Mouse (Mus musculus) forebrain, postnatal 0 days (tissue): ENCODE measurements around the gene Gm20662. TPM values are rescaled to one million over a fixed set of nuclear protein-coding genes. Genes with fewer than 3 reads are reported as not detected.
A peak's percentile ranks its signal among the peaks of the same experiment; 100 is the strongest.
"Not testable (repeated sequence)": the region's sequence is repeated elsewhere in the genome, so short reads cannot be mapped to it uniquely, and the experiment has no call there.

Source experiments
- ATAC-seq: fragments of 200-750 bp; cut with Nextera tagmentation; 2 replicates; pipeline ENCODE4 v1.8.0; 2017; ENCODE audit warnings: mild to moderate bottlenecking, moderate library complexity
- DNase-seq: peaks from one replicate; pipeline ENCODE4 v3.0.0-alpha.2; 2015
- H3K27ac ChIP-seq: fragments of 300-500 bp; sonication (generic); 2 replicates; pipeline ENCODE4 v1.5.1; 2014; ENCODE audit warnings: low read depth, mild to moderate bottlenecking, antibody characterized with exemption, low read length, moderate library complexity, mixed read lengths
- H3K27me3 ChIP-seq: fragments of 300-500 bp; sonication (generic); 2 replicates; pipeline ENCODE4 v1.6.1; 2014; ENCODE audit warnings: mild to moderate bottlenecking, low read length, mixed read lengths; ENCODE audit not compliant: insufficient read depth
- H3K36me3 ChIP-seq: fragments of 300-500 bp; sonication (generic); 2 replicates; pipeline ENCODE4 v1.6.1; 2014; ENCODE audit warnings: mild to moderate bottlenecking, moderate library complexity; ENCODE audit not compliant: insufficient read depth
- H3K4me1 ChIP-seq: fragments of 300-500 bp; sonication (generic); 2 replicates; pipeline ENCODE4 v1.6.1; 2014; ENCODE audit warnings: antibody characterized with exemption; ENCODE audit not compliant: insufficient read depth
- H3K4me2 ChIP-seq: fragments of 300-500 bp; sonication (generic); 2 replicates; pipeline ENCODE4 v1.6.1; 2014; ENCODE audit warnings: low read depth, mild to moderate bottlenecking, moderate library complexity
- H3K4me3 ChIP-seq: fragments of 300-500 bp; sonication (generic); 2 replicates; pipeline ENCODE4 v1.5.1; 2014; ENCODE audit warnings: low read depth, low read length, mixed read lengths
- H3K9ac ChIP-seq: fragments of 300-500 bp; sonication (generic); 2 replicates; pipeline ENCODE4 v1.6.1; 2014; ENCODE audit warnings: mild to moderate bottlenecking
- H3K9me3 ChIP-seq: fragments of 300-500 bp; sonication (generic); 2 replicates; pipeline ENCODE4 v1.6.1; 2016; ENCODE audit warnings: low read length
- CTCF ChIP-seq: sonication (generic); IDR thresholded peaks from 2 replicates; pipeline ENCODE4 v1.5.1; 2016; ENCODE audit warnings: antibody characterized with exemption, control low read depth, low read depth
- WGBS: fragments of 180-500 bp; shearing (Covaris S2); extraction: QIAGEN DNeasy Blood & Tissue Kit; methylation state at CpG from one replicate; pipeline ENCODE4 v1.1.7; 2014; 5-methylcytosine and 5-hydroxymethylcytosine counted together
- polyA plus RNA-seq: library from polyadenylated mRNA; unstranded; fragments of >200 nt; fragmentation: Nextera tagmentation; extraction: Ambion mirVana; gene quantifications from 2 replicates; pipeline ENCODE4 v1.2.1, GENCODE M21; 2015
- total RNA-seq: library from RNA; depleted of rRNA; stranded (reverse); fragments of >200 nt; gene quantifications from 2 replicates; pipeline ENCODE4 v1.2.3, GENCODE M21; 2014

Gene Gm20662
- total and polyA plus RNA-seq, 2 experiments from 2014 or later = 7.9 TPM; not detected in 1

DNA sequence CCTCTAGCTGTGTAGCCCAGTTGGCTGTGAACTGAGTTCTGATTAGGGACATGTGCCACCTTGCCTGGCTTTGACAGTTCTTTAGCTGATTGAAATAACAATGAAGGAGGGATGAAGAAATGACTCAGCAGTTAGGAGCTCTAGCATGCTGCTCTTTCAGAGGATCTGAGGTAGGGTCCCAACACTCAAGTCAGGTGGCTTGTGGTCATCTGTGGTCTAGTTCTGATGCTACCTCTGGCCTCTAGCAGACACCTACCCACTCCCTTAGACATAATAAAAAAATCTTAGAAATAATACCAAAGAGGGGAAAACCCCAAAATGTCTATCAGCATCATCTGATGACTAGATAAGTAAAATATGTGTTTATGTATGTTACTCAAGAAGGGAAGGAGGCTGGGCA, 14.2 kb downstream of the Gm20662 start:
- DNase-seq = no peak
- ATAC-seq = no peak
- Histone ChIP-seq H3K27ac (no peak overlapping the region), H3K36me3 (0 out of 2 replicates have a peak, but pooled peaks cover 1% of the 10 kb centered on the region), H3K27me3 (no peaks in the 10 kb centered on the region), H3K9me3 (no peaks in the 10 kb centered on the region), H3K4me2 (no peak overlapping the region), H3K9ac (no peak overlapping the region), H3K4me1 (0 out of 2 replicates have a peak, but pooled peaks cover 1% of the 10 kb centered on the region), H3K4me3 (no peak overlapping the region)
- no peak for TF ChIP-seq CTCF

DNA sequence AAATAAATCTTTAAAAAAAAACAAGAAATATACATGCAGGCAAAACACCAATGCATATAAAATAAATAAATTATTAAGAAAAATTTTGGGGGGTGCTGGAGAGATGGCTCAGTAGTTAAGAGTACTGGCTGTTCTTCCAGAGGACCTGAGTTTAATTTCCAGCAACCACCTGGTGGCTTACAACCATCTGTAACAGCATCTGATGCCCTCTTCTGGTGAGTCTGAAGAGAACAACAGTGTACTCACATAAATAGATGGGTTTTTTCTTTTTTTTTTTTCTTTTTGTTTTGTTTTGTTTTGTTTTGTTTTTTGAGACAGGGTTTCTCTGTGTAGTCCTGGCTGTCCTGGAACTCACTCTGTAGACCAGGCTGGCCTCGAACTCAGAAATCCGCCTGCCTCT, 17.4 kb downstream of the Gm20662 start:
- H3K27me3 ChIP-seq, H3K4me1 ChIP-seq, H3K36me3 ChIP-seq, H3K9me3 ChIP-seq, H3K27ac ChIP-seq, DNase-seq, H3K4me3 ChIP-seq, H3K9ac ChIP-seq, ATAC-seq, H3K4me2 ChIP-seq: not testable (repeated sequence)
- WGBS = 94% methylated on average over 2 of the region's 2 CpGs
- TF ChIP-seq CTCF = peak; percentile 26; the same call in 1 of the 2 replicates

DNA sequence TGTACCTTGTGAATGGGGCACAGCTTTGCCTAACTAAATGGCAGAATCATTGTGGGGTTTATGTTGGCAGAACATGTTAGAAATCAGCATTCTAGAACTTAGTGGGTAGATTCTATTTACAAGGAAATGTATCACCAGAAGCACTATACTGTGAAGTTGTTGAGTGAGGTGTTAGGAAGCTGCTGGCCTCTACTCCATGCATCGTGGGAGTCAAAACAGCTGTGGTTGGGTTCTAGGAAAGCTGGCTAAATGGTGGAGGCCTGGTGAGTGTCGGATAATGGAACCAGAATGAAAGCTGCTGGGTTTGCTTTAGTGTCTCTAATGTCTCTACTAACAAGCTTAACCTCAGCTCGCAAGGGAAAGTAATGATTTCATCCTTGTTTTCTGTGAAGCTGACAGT, 21.0 kb downstream of the Gm20662 start:
- 74% methylated on average over 3 of the region's 3 CpGs for WGBS
- Histone ChIP-seq H3K27me3 (no peaks in the 10 kb centered on the region), H3K9me3 (no peaks in the 10 kb centered on the region), H3K4me1 (no peaks in the 10 kb centered on the region), H3K36me3 (peaks cover 6% of the 10 kb centered on the region; the same call in 1 of the 2 replicates), H3K27ac (no peak overlapping the region), H3K4me2 (no peak overlapping the region), H3K9ac (no peak overlapping the region), H3K4me3 (no peak overlapping the region)
- no peak for TF ChIP-seq CTCF
- ATAC-seq (no peak), DNase-seq (no peak)

DNA sequence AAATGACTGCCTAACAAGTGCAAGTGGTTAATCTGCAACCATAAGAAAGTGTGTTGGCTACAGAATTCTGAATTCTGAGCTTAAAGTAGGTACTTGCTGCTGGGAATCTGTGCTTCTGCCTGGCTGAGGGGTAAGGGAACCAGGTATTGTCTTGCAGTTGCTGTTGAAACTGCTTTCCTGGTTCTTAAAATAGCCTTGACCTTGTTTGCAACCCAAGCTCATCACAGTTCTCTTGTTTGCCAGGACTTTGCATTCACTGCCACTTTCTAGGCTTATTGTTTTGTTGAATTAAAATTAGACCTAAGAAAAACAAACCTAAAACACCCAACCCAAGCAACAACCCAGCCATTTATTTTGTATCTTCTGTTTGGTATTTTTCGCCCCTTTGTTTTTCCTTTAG, 24.6 kb downstream of the Gm20662 start:
- ATAC-seq (no peak), DNase-seq (no peak)
- no peaks in the 10 kb centered on the region for H3K4me1 ChIP-seq
- H3K9me3 ChIP-seq = no peaks in the 10 kb centered on the region
- no peak overlapping the region for H3K4me2 ChIP-seq
- H3K36me3 ChIP-seq = peaks cover 22% of the 10 kb centered on the region
- no peak overlapping the region for H3K27ac ChIP-seq
- no peak overlapping the region for H3K9ac ChIP-seq
- no peaks in the 10 kb centered on the region for H3K27me3 ChIP-seq
- no peak overlapping the region for H3K4me3 ChIP-seq
- TF ChIP-seq CTCF = no peak
- WGBS = 88% methylated on average over 1 of the region's 1 CpGs

DNA sequence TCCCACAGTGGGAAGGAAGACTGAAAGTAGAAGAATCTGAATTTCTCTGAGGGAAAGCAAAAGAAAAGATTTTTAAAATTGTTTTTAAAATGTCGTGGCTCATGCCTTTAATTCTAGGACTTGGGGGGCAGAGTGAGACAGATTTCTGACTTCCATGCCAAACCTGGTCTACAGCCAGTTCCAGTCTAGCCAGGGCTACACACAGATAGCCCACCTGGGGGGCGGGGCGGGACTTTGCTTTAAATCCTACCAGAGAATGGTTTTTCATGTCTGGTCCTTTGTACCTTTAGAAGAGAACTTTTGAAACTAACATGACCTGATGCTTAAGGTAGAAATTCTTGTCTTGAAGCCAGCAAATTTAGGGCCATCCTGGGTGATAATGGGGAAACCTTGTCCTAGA, 27.1 kb downstream of the Gm20662 start:
- Histone ChIP-seq H3K27ac (no peak overlapping the region), H3K9me3 (no peaks in the 10 kb centered on the region), H3K4me1 (no peaks in the 10 kb centered on the region), H3K4me3 (no peak overlapping the region), H3K9ac (no peak overlapping the region), H3K27me3 (no peaks in the 10 kb centered on the region), H3K36me3 (peaks cover 23% of the 10 kb centered on the region), H3K4me2 (no peak overlapping the region)
- ATAC-seq (no peak), DNase-seq (no peak)
- 89% methylated on average over 3 of the region's 3 CpGs for WGBS
- TF ChIP-seq CTCF = no peak

DNA sequence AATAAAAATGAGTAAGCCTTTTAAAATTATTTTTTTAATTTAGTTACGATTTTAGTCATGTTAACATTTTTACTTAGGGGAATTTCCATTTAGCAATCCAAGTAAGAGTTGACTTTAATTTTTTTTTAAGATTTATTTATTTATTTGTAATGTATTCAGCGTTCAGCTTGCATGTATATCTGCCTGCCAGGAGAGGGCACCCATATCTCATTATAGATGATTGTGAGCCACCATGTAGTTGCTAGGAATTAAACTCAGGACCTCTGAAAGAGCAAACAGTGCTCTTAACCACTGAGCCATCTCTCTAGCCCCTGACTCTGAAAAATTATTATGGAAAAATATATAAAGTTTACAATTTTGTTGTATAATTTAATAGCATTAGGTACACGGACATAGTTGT, 30.4 kb downstream of the Gm20662 start:
- ATAC-seq = no peak

GRCm38 (mm10) chr9:108027867-108028266, 31.7 kb downstream of the Gm20662 start:
- H3K4me1 ChIP-seq = no peaks in the 10 kb centered on the region
- no peak; the same call in 1 of the 2 replicates for TF ChIP-seq CTCF
- H3K4me3 ChIP-seq = no peak overlapping the region
- H3K9ac ChIP-seq = no peak overlapping the region
- WGBS = 97% methylated on average over 3 of the region's 3 CpGs
- ATAC-seq = no peak
- no peak for DNase-seq
- H3K9me3 ChIP-seq = no peaks in the 10 kb centered on the region
- peaks cover 33% of the 10 kb centered on the region for H3K36me3 ChIP-seq
- no peak overlapping the region for H3K4me2 ChIP-seq
- H3K27me3 ChIP-seq = no peaks in the 10 kb centered on the region
- H3K27ac ChIP-seq = no peak overlapping the region

More for the DNA sequence above, 30.4 kb downstream of the Gm20662 start:
- no peaks in the 10 kb centered on the region for H3K27me3 ChIP-seq
- H3K4me2 ChIP-seq = no peak overlapping the region
- H3K4me1 ChIP-seq = no peaks in the 10 kb centered on the region
- peaks cover 25% of the 10 kb centered on the region for H3K36me3 ChIP-seq
- H3K4me3 ChIP-seq = no peak overlapping the region
- H3K27ac ChIP-seq = no peak overlapping the region
- TF ChIP-seq CTCF = peak; percentile 29; the same call in 1 of the 2 replicates
- H3K9me3 ChIP-seq = no peaks in the 10 kb centered on the region
- 88% methylated on average over 3 of the region's 3 CpGs for WGBS
- DNase-seq = no peak
- no peak overlapping the region for H3K9ac ChIP-seq
